Comparison of ENCODE assay signal across 7 mouse cellular contexts in the genomic region with DNA sequence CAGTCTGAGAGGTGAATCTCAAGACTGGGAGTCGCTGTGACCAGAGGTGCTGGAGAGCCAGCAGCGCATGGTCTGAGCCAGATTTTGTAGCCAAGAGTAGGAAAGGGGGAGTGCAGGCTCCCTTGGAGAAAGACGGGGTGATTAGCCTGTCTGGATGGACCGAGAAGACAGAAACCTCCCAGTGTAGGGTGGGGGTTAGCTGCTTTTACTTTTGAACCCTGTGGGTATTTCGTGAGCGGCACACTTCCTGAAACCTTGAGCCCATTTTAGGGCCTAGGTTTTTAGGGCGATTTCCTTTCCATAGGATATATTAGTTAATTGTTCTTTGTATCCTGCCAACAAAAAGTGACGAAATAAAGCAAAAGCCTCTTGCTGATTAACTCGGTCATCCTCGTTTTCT. TPM values are rescaled to one million over a fixed set of nuclear protein-coding genes. Genes with fewer than 3 reads are reported as not detected.
DNase-seq lines count a peak whose midpoint lies in the region; ATAC-seq and TF ChIP-seq lines count a peak whose summit lies in the region.

No protein-coding gene starts in this region.

- DNase-seq in thymus, postnatal 4 days = peak; percentile 17
- no peak for DNase-seq in thymus, postnatal 36 days
- peak; percentile 42 for DNase-seq in embryo, embryonic 9.5 days (ENCODE audit: extremely low spot score)
- peak; percentile 12 for DNase-seq in heart, postnatal 4 days
- peak; percentile 35 for DNase-seq in liver, postnatal 0 days
- DNase-seq in right cerebral cortex, postnatal 36 days (ENCODE audit: low spot score in 2 of 2) = no peak

- peaks cover 22% of the 10 kb centered on the region for H3K4me1 ChIP-seq in liver, postnatal 0 days (ENCODE audit: insufficient read depth)
- H3K4me1 ChIP-seq in olfactory bulb, adult 2 months (ENCODE audit: control insufficient read depth, insufficient read depth, low read length) = peaks cover 10% of the 10 kb centered on the region

- peak overlapping the region; percentile 98 for H3K27ac ChIP-seq in liver, postnatal 0 days (ENCODE audit: low read depth)
- peak overlapping the region; percentile 71; the same call in 1 of the 2 replicates for H3K27ac ChIP-seq in olfactory bulb, adult 2 months (ENCODE audit: insufficient read depth, low read depth, low read length)

- ATAC-seq in liver, postnatal 0 days = no peak

- no peaks in the 10 kb centered on the region for H3K9me3 ChIP-seq in liver, postnatal 0 days (ENCODE audit: low read length)

- H3K9ac ChIP-seq in liver, postnatal 0 days (replicated peaks) = peak overlapping the region; percentile 59

- TF ChIP-seq CTCF in liver, postnatal 0 days (IDR thresholded peaks at IDR 0.05; ENCODE audit: low read depth) = no peak
- TF ChIP-seq CTCF in olfactory bulb, adult 2 months (IDR thresholded peaks at IDR 0.05; ENCODE audit: insufficient read depth, low read depth, low read length) = no peak

- H3K4me3 ChIP-seq in liver, postnatal 0 days (ENCODE audit: low read depth, low read length) = peak overlapping the region; percentile 90
- H3K4me3 ChIP-seq in olfactory bulb, adult 2 months (ENCODE audit: insufficient read depth, low read depth, low read length) = no peak overlapping the region

- peak overlapping the region; percentile 94 for H3K4me2 ChIP-seq in liver, postnatal 0 days (ENCODE audit: low read depth, low read length)

- no peak for TF ChIP-seq EP300 in liver, postnatal 0 days (IDR thresholded peaks at IDR 0.05; ENCODE audit: low read depth)

- no peaks in the 10 kb centered on the region for H3K36me3 ChIP-seq in liver, postnatal 0 days (replicated peaks; ENCODE audit: insufficient read depth, low read length)

- TF ChIP-seq POLR2A in olfactory bulb, adult 2 months (IDR thresholded peaks at IDR 0.05; ENCODE audit: insufficient read depth, low read depth, low read length) = no peak

- no peaks in the 10 kb centered on the region for H3K27me3 ChIP-seq in liver, postnatal 0 days (ENCODE audit: insufficient read depth, low read length)

- WGBS in liver, postnatal 0 days (ENCODE audit: insufficient replicate concordance) = 9% methylated on average over 10 of the region's 10 CpGs
- 14% methylated on average over 10 of the region's 10 CpGs for WGBS in olfactory bulb, adult 2 months

RNA-seq across cellular contexts. Expression of gene Slc19a2, which starts 0.9 kb away (rescaled TPM):
- total RNA-seq in heart, postnatal 4 days (2021) = 1 to 10 TPM; 6.7 to 7.0 TPM
- 31.1 and 31.4 TPM in 2 replicates for polyA plus RNA-seq in liver, postnatal 0 days (2015; fragmentation: Nextera tagmentation; extraction: Ambion mirVana)
- not detected in 2 replicates for polyA plus RNA-seq in olfactory bulb, adult 2 months (2012; ENCODE audit: insufficient read depth, insufficient read length, low replicate concordance, missing spikeins)

RNA-seq across cellular contexts. Expression of gene Ccdc181, which starts 27.4 kb away (rescaled TPM):
- total RNA-seq in heart, postnatal 4 days (2021) = 1 to 10 TPM; 7.3 to 7.6 TPM
- polyA plus RNA-seq in liver, postnatal 0 days (2015; fragmentation: Nextera tagmentation; extraction: Ambion mirVana) = 2.6 and 2.7 TPM in 2 replicates
- not detected in 2 replicates for polyA plus RNA-seq in olfactory bulb, adult 2 months (2012; ENCODE audit: insufficient read depth, insufficient read length, low replicate concordance, missing spikeins)

RNA-seq across cellular contexts. Expression of gene Nme7, which starts 56.0 kb away (rescaled TPM):
- total RNA-seq in heart, postnatal 4 days (2021) = 1 to 10 TPM; 6.5 to 7.2 TPM
- 7.2 and 7.6 TPM in 2 replicates for polyA plus RNA-seq in liver, postnatal 0 days (2015; fragmentation: Nextera tagmentation; extraction: Ambion mirVana)
- not detected in 2 replicates for polyA plus RNA-seq in olfactory bulb, adult 2 months (2012; ENCODE audit: insufficient read depth, insufficient read length, low replicate concordance, missing spikeins)

RNA-seq across cellular contexts. Expression of gene Blzf1, which starts 59.3 kb away (rescaled TPM):
- total RNA-seq in heart, postnatal 4 days (2021) = 10 to 100 TPM; 25.1 to 25.4 TPM
- 9.6 and 9.7 TPM in 2 replicates for polyA plus RNA-seq in liver, postnatal 0 days (2015; fragmentation: Nextera tagmentation; extraction: Ambion mirVana)
- not detected in 2 replicates for polyA plus RNA-seq in olfactory bulb, adult 2 months (2012; ENCODE audit: insufficient read depth, insufficient read length, low replicate concordance, missing spikeins)

Comparison
In these comparisons a context has a peak if more than half of its experiments do, and no peak if none do; other contexts are left out.
1. DNase-seq: peak in thymus, postnatal 4 days (single experiment), embryo, embryonic 9.5 days (single experiment), heart, postnatal 4 days (single experiment) and liver, postnatal 0 days (single experiment); none in thymus, postnatal 36 days (0 of 2) and right cerebral cortex, postnatal 36 days (0 of 2).